Mouse (Mus musculus) olfactory bulb, adult 2 months (tissue): ENCODE measurements around the gene Gabbr2.

Source experiments
- CTCF ChIP-seq: fragments of 200-500 bp; IDR thresholded peaks from 2 replicates; pipeline ENCODE4 v1.5.1; 2012; ENCODE audit warnings: low read depth, mild to moderate bottlenecking, low read length, moderate library complexity; ENCODE audit not compliant: insufficient read depth
- POLR2A ChIP-seq: fragments of 200-500 bp; IDR thresholded peaks from 2 replicates; pipeline ENCODE4 v1.6.1; 2012; ENCODE audit warnings: mild to moderate bottlenecking, low read depth, low read length, moderate library complexity; ENCODE audit not compliant: insufficient read depth

GRCm38 (mm10) chr4:47039586-47039985 is 47.9 kb upstream of the Gabbr2 start:
- TF ChIP-seq CTCF (no peak), POLR2A (no peak)
